Mouse (Mus musculus) urinary bladder, postnatal 14 days (tissue): ENCODE measurements around the gene Arsj.
A peak's percentile ranks its signal among the peaks of the same experiment; 100 is the strongest.

Experiments
- DNase-seq: peaks from one replicate; pipeline ENCODE4 v3.0.0; 2021; ENCODE audit warnings: low spot score

Gene Arsj

DNA sequence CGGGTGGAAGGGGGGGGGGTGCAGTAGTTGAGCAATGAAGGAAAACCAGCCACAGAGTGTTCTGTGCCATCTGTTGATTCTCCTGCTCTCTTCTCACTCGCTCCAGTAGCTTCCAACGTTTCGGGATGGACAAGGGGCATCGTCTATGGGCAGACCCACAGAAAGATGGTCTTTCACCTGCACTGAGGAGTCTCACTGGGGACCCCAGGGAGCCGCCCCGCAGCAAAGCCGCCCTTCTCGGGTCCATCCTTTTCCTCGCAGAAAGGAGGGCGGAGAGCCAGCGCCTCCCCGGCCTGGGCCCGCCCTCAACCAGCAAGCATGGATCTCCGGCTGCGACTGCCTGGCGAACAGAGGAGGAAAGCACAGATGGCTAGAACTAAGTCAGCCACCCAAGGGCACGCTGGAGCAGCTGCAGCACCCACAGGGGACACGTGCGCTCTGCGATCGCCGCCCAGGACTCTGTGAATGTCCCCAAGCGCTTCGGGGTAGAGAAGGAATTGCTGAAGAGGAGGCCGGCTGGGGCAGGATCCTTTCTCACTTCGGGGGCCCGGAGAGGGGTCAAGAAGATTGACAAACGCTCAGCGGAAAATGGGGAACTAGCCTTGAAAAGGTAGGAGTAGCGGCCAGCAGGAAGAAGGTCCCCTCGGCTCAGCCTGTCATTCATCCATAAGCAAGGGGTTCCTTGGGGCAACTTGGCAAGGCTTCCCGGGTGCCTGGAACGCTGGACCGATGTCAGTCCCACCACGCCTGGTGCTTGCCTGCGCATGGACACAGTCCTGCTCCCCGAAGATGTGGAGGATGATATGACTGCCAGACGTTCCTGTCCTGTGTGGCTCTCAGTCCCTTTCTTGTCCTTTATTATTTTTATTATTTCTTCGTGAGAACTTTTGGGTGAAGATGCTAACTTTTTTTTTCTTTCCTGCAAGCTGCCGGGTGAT lies at the start of gene Arsj:
Gene Arsj, plus strand, starts transcription at position 117 of the 938 bp plus-strand sequence.
- DNase-seq, result peak; percentile 65

DNA sequence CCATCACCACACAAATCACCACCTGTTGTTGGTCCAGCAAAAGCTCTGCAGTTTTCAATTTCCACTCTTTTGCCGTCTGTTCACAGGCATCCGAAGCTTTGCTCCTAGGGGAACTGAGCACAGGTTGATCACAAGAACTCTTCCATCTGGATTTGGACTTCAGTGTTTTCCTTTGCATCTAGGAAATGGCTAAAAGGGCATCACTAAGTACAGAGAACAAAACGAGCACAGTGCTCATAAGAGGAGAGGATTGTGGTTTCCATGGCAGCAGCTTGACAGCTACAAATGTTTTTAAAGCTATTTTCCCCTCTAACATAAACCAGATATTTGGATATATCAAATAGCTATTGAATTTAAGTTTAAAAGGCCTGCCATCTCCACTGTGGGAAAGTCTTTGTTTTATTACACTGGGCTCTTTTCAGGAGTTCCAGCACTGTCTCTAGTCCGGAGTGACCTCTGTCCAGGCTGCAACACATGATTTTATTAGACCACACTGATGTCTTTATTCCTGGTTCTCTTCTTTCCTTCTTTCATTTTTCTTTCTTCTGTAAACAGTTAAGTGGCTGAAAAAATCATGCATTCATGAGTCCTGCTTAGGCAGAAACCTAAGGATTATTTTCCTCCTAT lies 38.5 kb upstream of the Arsj start:
- DNase-seq, result no peak

GRCm38 (mm10) chr3:126325891-126326627 lies 37.4 kb upstream of the Arsj start:
- peak; percentile 32 for DNase-seq

DNA sequence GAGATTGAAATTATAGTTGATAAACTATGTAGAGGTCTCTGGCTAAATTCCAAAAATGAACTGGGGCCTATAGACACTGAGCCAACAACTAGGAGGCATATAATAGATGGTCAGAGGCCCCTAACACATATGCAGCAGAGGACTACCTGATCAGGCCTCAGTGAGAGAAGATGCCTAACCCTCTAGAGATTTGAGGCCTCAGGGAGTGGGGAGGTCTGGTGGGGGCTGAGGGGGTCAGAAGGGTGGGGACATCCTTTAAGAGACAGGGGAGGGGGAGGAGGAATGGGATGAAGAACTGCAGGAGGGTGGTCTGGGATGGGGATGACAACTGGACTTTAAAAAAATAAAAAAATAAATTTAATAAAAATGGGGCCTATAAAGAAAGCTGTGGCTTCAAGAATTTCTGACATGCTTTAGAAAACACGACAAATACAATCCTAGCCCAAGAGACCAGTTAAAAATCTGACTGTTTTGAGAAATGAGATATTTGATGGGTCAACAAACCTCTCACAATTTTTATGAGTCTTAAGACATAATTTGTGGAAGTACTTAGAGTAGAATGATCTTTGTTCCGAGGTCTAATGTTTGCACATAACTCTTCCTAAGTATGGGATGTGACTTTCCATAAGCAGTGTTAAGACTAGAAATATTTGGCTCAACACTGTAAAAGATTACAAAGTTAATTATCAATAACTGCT lies 36.7 kb upstream of the Arsj start:
- DNase-seq, result no peak

- DNase-seq, result no peak
Observed at GRCm38 (mm10) chr3:126335329-126335728, 28.2 kb upstream of the Arsj start.

DNA sequence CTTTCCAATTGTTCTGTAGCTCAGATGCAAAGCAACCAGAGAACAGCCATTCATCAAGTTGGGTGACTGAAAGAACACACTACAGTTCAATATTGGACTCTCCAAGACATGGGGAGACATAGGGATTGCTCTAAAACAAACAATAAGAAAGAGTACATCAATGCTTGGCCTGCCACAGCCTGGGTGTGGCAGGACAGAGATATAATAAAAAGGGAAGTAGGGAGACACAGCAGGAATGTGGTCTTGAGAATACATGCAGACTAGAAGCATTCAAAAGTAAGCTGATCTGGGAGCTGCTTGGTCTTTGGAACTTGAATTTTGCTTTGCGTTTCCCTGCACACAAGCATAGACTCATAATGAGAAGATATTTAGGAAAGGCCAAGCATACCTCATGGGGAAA lies 18.7 kb upstream of the Arsj start:
- no peak for DNase-seq

DNA sequence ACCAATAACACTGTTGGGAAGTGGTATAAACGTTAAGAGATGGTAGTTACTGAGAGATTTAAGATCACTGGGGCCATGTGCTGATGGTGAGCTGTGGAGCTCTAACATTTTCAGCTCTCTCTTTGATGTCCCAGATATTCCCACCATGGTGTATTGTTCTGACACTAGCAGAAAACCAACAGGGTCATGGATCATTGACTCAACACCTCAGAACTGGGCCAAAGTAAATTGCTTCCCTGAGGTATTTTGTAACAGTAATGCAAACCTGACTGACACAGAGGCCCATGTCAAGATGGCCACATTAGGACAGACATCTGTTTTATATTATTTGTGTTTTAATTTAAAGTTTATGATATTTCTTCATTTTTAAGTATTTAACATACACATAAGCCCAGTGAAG lies 3.7 kb upstream of the Arsj start:
- no peak for DNase-seq

DNA sequence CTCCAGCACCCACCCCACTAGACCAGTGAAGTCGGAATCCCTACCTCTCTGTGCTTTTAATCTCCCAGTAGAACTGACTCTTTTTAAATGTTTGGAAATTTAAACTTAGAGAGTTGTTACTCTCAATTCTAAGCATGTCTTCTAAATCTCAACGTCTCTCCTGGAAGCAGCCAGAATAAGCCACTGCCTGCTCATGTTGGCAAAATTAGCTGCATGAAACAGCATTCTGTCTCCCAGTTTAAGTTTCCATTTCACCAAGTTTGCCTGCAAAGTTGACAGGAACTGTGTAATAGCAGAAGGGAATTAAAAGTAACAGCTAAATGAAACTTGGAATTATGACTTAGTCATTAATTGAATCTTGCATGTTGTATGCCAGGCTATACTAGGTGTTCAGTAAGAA lies 1.1 kb upstream of the Arsj start:
- DNase-seq, result no peak

GRCm38 (mm10) chr3:126362931-126363525 lies 456 bp upstream of the Arsj start:
- DNase-seq, result no peak

DNA sequence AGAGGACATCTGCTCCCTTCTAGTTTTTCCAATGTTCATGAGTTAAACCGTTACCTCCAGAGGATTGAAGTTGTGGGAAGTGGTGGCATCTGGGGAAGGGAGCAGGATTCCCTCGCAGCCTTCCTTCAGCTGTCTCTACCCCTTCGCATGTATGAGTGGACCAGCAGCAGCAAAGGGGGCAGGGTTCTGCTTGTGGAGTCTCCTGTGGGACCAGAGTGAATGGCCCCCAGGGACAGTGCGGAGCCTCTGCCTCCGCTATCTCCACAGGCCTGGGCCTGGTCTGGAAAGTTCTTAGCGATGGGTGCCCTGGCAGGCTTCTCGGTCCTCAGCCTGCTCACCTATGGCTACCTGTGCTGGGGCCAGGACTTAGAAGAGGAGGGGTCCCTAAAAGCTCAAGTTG lies 1.1 kb downstream of the Arsj start:
- no peak for DNase-seq

- peak; percentile 25 for DNase-seq
Observed at GRCm38 (mm10) chr3:126370571-126370970, 7.1 kb downstream of the Arsj start.

DNA sequence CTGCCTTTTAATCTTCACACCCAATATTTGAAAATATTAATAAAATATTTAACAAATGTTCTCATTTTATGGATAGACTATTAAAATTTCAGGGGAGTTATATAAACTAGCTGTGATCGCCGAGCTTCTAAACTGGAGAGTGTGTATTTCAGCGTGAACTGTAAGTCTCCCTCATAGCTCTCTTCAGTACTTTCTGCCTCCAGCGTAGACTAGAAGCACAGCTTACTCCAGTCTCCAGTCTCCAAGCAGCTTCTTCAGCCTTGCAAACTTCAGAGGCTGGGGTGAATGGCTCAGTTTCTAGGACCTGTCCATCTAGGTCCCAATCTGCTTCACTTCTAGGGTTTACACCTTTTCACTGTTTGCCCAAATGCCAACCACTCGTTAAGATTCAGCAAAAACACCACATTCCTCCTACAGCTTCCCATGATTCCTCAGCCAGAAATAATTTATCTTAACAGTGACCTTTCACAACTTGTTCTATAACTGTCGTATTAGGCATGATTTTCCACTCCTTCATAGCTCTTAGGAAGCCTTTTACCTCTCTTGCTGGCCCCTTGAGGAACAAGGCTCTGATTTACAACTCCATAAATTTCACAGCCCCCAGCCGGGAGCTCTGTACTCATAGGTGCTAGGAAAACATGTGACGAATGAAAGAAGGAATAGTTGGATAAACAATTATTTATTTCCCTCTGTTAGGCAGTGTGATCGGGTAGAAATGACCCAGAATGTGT lies 9.5 kb downstream of the Arsj start:
- DNase-seq, result no peak

GRCm38 (mm10) chr3:126373721-126374120 lies 10.2 kb downstream of the Arsj start:
- DNase-seq, result no peak

GRCm38 (mm10) chr3:126379252-126379651 lies 15.8 kb downstream of the Arsj start:
- no peak for DNase-seq

DNA sequence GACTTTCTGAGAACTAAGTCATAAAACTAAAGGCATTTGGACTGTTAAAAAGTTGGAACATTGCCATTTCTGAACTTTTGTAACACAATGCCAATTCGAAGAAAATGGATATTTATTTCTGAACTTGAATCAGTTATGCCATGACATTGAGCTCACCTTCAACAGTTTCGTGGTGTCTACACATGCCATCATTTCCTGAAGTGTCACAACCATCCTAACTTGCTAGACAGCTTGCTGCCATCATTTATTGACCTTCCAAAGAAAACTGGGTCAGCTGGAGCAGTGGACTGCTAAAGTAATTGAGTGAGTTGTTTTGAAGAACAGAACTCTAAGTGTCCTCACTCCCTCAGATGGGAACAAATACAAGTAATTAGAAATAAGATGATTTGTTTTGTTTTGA lies 16.2 kb downstream of the Arsj start:
- DNase-seq, result no peak

- DNase-seq, result no peak
Observed at GRCm38 (mm10) chr3:126383276-126383675, 19.8 kb downstream of the Arsj start.

DNA sequence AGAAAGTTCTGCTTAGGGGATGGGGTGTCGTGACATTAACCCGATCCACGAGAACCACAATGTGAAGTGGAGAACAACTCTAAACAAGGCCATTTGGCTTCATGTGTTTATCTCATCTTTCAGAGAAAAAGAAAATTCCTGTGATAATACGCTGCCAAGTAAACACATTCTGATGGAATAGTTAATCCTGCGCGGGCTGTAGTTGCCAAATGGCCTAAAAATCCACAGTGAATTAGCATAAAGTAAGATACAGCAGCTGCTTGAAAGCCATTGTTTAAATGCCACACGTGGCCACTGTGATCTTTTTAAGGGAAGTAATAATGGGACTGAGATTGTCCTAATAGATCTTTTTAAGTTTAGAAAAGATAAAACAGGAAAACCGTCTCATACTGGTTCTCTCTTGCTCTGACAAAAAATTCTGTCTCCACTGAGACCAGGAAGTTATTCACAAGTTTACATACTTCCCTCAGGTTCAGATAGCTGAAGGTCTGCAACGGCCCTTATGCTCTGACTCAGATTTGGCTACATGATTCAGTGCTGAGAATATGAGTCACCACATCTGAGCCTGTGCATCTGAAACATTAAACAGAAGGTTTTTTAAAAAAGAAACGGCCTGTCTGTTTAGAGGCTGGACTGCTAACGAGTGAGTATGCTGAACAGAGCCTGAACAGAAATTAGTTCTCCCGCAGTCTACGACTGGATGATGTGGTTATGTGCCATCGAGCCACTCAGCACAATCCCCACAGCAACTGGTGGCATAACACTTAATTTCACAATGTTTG lies 21.4 kb downstream of the Arsj start:
- peak; percentile 22 for DNase-seq

GRCm38 (mm10) chr3:126397451-126397850 lies 34.0 kb downstream of the Arsj start:
- no peak for DNase-seq

GRCm38 (mm10) chr3:126397985-126398630 lies 34.6 kb downstream of the Arsj start:
- DNase-seq, result no peak

- no peak for DNase-seq
Observed at GRCm38 (mm10) chr3:126400726-126401125, 37.2 kb downstream of the Arsj start.
